Mouse (Mus musculus) heart, postnatal 0 days (tissue): Measurements from ENCODE around the gene Narfl. TPM values are rescaled to one million over a fixed set of nuclear protein-coding genes. Genes with fewer than 3 reads are reported as not detected.
A peak's percentile ranks its signal among the peaks of the same experiment; 100 is the strongest.
"Not testable (repeated sequence)": the region's sequence is repeated elsewhere in the genome, so short reads cannot be mapped to it uniquely, and the experiment has no call there.

Experiments
- ATAC-seq: fragments of 200-750 bp; cut with Nextera tagmentation; 2 replicates; pipeline ENCODE4 v1.8.0; 2017; ENCODE audit warnings: low read depth, moderate number of reproducible peaks, moderate library complexity; ENCODE audit not compliant: insufficient read depth
- DNase-seq: peaks from one replicate; pipeline ENCODE4 v3.0.0-alpha.2; 2016; ENCODE audit warnings: low spot score
- H3K27ac ChIP-seq: fragments of 300-500 bp; sonication (generic); 2 replicates; pipeline ENCODE4 v1.5.1; 2014; ENCODE audit warnings: low read depth, mild to moderate bottlenecking
- H3K27me3 ChIP-seq: fragments of 300-500 bp; sonication (generic); 2 replicates; pipeline ENCODE4 v1.6.1; 2014; ENCODE audit warnings: low read length, mixed read lengths; ENCODE audit not compliant: control insufficient read depth, insufficient read depth
- H3K36me3 ChIP-seq: fragments of 300-500 bp; sonication (generic); replicated peaks from 2 replicates; pipeline ENCODE4 v1.6.1; 2014; ENCODE audit warnings: low read length, mixed read lengths; ENCODE audit not compliant: control insufficient read depth, insufficient read depth
- H3K4me1 ChIP-seq: fragments of 300-500 bp; sonication (generic); 2 replicates; pipeline ENCODE4 v1.6.1; 2014; ENCODE audit warnings: antibody characterized with exemption; ENCODE audit not compliant: control insufficient read depth, insufficient read depth
- H3K4me2 ChIP-seq: fragments of 300-500 bp; sonication (generic); 2 replicates; pipeline ENCODE4 v1.6.1; 2014; ENCODE audit warnings: low read depth, mild to moderate bottlenecking, low read length, moderate library complexity
- H3K4me3 ChIP-seq: fragments of 300-500 bp; sonication (generic); 2 replicates; pipeline ENCODE4 v1.5.1; 2014; ENCODE audit warnings: low read depth, low read length
- H3K9ac ChIP-seq: fragments of 300-500 bp; sonication (generic); replicated peaks from 2 replicates; pipeline ENCODE4 v1.6.1; 2014; ENCODE audit warnings: low read depth, low read length, mixed read lengths
- H3K9me3 ChIP-seq: fragments of 300-500 bp; sonication (generic); replicated peaks from 2 replicates; pipeline ENCODE4 v1.6.1; 2016; ENCODE audit warnings: low read length; ENCODE audit not compliant: control insufficient read depth
- CTCF ChIP-seq: IDR thresholded peaks from 2 replicates; pipeline ENCODE4 v1.5.1; 2016; ENCODE audit warnings: antibody characterized with exemption, control low read depth, low read depth
- EP300 ChIP-seq: IDR thresholded peaks from 2 replicates; pipeline ENCODE4 v1.6.1; 2016; ENCODE audit warnings: antibody characterized with exemption, low read depth
- WGBS: fragments of 180-500 bp; shearing (Covaris S2); extraction: QIAGEN DNeasy Blood & Tissue Kit; methylation state at CpG from one replicate; pipeline ENCODE4 v1.1.7; 2014; 5-methylcytosine and 5-hydroxymethylcytosine counted together
- polyA plus RNA-seq: library from polyadenylated mRNA; unstranded; fragments of >200 nt; fragmentation: Nextera tagmentation; extraction: Ambion mirVana; gene quantifications from 2 replicates; pipeline ENCODE4 v1.2.1, GENCODE M21; 2015
- total RNA-seq: library from RNA; depleted of rRNA; stranded (reverse); fragments of >200 nt; gene quantifications from 2 replicates; pipeline ENCODE4 v1.2.3, GENCODE M21; 2014; ENCODE audit warnings: low replicate concordance

Narfl gene
- total and polyA plus RNA-seq, 2 experiments from 2014 or later, result 45.1 to 86.7 TPM

DNA sequence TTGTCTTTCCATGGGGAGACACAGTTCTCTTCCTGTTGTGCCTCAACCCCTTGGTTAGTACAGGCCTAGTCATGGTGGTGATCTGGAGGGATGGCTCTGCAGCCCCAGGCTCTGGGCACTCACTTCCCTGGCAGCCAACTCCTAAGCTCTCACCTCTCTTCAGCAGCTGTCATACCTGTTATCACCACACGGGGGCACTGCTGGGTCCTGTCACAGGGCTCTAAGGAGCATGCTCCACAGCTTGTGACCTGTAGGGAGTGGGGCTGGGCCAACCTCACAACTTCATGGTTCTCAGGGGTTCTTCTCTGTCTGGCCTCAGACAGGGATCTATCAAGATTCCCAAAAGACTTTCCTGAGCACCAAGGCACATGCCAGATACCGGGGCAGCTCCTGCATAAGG lies 41.5 kb upstream of the Narfl start:
- 18% methylated on average over 2 of the region's 2 CpGs for WGBS
- no peaks in the 10 kb centered on the region for H3K36me3 ChIP-seq
- DNase-seq, result peak; percentile 50

DNA sequence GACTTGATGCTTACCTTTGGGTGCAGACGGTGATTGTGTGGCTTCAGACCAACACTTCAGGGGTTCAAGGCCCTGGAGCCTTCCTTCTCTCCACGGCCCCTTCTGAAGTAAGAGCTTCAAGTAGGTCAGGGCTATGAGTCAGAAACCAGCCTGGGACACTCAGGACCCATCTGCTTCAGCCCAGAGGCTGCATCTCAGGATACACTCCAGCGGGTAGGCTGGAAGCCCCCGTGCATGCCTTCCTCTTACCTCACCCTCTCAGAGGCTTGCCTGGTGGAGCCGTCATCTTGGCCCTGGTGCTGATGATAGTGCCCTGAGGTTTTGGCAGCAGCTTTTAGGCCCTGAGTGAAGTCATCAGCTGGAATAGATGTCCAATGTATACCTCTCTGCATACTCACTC lies 38.3 kb upstream of the Narfl start:
- no peak for TF ChIP-seq CTCF
- H3K9me3 ChIP-seq, result no peaks in the 10 kb centered on the region
- no peak overlapping the region for H3K4me2 ChIP-seq
- ATAC-seq (no peak), DNase-seq (no peak)
- 70% methylated on average over 5 of the region's 5 CpGs for WGBS
- no peak overlapping the region for H3K27ac ChIP-seq
- H3K4me1 ChIP-seq, result no peaks in the 10 kb centered on the region
- H3K36me3 ChIP-seq, result no peaks in the 10 kb centered on the region
- H3K4me3 ChIP-seq, result no peak overlapping the region
- no peak overlapping the region for H3K9ac ChIP-seq
- no peaks in the 10 kb centered on the region for H3K27me3 ChIP-seq

More for the DNA sequence above, 41.5 kb upstream of the Narfl start:
- peak; percentile 95 for TF ChIP-seq CTCF
- no peak for TF ChIP-seq EP300
- Histone ChIP-seq H3K27me3 (no peaks in the 10 kb centered on the region), H3K4me1 (peaks cover 8% of the 10 kb centered on the region), H3K9ac (no peak overlapping the region), H3K27ac (no peak overlapping the region), H3K4me3 (no peak overlapping the region), H3K4me2 (no peak overlapping the region), H3K9me3 (no peaks in the 10 kb centered on the region)
- no peak for ATAC-seq

DNA sequence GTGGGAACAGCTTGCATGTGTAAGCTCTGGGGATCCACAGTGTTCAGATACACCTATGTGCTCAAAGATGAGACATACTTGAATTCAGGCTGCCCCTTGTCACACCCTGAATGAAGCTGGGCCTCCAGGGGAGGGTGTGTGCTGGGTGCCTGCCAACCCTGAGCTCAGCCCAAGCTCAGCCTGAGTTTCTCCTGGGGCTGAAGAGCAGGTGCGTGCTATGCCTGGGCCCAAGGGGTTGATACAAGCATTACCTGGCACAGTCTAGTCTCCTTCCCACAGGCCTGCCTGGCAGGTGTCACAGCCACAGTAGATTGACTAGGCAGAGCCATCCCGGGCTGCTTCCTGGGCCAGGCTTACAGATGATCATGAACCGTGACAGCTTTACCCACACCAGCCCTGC lies 37.8 kb upstream of the Narfl start, which contains the start of gene Mslnl:
Mslnl (plus strand) TSS at position 298 of the 400 bp plus-strand sequence.
- TF ChIP-seq CTCF (no peak), EP300 (no peak)
- 61% methylated on average over 3 of the region's 3 CpGs for WGBS
- Histone ChIP-seq H3K36me3 (no peaks in the 10 kb centered on the region), H3K4me2 (no peak within 1 kb of the TSS), H3K4me3 (no peak within 1 kb of the TSS), H3K27ac (no peak within 1 kb of the TSS), H3K9me3 (no peaks in the 10 kb centered on the region), H3K4me1 (no peaks in the 10 kb centered on the region), H3K27me3 (no peaks in the 10 kb centered on the region), H3K9ac (no peak within 1 kb of the TSS)
- DNase-seq (no peak), ATAC-seq (no peak)

DNA sequence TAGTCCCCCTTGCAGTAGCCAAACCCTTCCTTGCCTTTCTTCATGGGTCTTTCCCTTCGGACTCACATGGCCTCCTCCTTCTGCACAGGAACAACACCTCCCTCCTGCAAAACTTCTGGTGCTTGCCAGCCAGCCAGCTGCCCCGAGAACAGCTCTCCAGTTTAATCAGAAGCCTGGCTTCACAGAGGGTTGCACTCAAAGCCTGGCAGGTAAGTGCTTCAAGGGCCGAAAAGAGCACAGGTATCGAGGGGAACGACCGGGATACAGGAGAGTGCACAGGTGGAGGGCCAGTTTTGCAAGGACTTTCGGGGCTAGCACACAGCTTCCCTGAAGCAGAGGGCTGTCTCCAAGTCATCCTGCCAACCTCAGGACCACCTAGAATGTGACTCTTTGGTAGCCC lies 34.7 kb upstream of the Narfl start:
- TF ChIP-seq CTCF (no peak), EP300 (no peak)
- ATAC-seq (no peak), DNase-seq (no peak)
- no peaks in the 10 kb centered on the region for H3K27me3 ChIP-seq
- no peak overlapping the region for H3K27ac ChIP-seq
- no peaks in the 10 kb centered on the region for H3K36me3 ChIP-seq
- no peak overlapping the region for H3K4me2 ChIP-seq
- H3K9ac ChIP-seq, result no peak overlapping the region
- no peaks in the 10 kb centered on the region for H3K9me3 ChIP-seq
- no peak overlapping the region for H3K4me3 ChIP-seq
- H3K4me1 ChIP-seq, result no peaks in the 10 kb centered on the region
- WGBS, result 63% methylated on average over 7 of the region's 7 CpGs

DNA sequence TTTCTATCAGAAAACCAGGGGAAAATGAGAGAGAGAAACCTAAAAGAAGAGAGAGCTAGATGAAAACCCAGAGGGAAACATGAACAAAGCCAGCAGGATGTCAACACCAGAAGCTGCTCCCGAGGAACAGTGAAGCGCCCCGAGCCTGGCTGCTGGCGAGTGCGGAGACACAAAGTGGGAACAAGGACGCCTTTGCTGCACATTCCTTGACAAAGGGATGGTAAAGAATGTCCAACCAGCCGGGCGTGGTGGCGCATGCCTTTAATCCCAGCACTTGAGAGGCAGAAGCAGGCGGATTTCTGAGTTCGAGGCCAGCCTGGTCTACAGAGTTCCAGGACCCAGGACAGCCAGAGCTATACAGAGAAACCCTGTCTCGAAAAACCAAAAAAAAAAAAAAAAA lies 32.1 kb upstream of the Narfl start:
- not testable (repeated sequence) for ATAC-seq, H3K27me3 ChIP-seq, DNase-seq, H3K4me1 ChIP-seq, H3K9ac ChIP-seq, H3K4me3 ChIP-seq, H3K27ac ChIP-seq, H3K4me2 ChIP-seq, H3K36me3 ChIP-seq, H3K9me3 ChIP-seq
- 60% methylated on average over 12 of the region's 12 CpGs for WGBS

DNA sequence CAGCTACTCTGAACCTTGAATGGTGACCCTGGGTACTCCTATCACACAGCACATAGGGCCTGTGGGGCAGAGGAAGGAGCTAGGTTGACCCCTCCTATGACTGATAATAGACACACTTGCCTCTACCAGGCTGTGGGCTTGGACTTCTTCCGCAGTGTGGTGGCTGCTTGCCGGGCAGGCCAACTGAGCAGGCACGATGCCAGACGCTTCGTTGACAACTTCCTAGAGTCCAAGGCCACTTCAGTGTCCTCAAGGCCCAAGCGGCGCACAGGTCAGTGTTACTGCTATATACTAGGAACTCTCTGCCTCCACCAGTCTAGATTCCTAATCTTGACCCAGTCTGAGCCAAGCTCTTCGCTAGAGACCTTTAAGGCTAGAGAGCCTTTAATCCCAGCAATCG lies 29.7 kb upstream of the Narfl start:
- WGBS, result 81% methylated on average over 9 of the region's 9 CpGs
- Histone ChIP-seq H3K4me1 (no peaks in the 10 kb centered on the region), H3K9me3 (no peaks in the 10 kb centered on the region), H3K27ac (no peak overlapping the region), H3K27me3 (no peaks in the 10 kb centered on the region), H3K36me3 (no peaks in the 10 kb centered on the region), H3K4me2 (no peak overlapping the region), H3K9ac (no peak overlapping the region), H3K4me3 (no peak overlapping the region)
- TF ChIP-seq CTCF (no peak), EP300 (no peak)
- ATAC-seq (peak; percentile 6; the same call in 1 of the 2 replicates), DNase-seq (no peak)
